Comparison of ENCODE assay signal across 12 mouse cellular contexts in the genomic region with DNA sequence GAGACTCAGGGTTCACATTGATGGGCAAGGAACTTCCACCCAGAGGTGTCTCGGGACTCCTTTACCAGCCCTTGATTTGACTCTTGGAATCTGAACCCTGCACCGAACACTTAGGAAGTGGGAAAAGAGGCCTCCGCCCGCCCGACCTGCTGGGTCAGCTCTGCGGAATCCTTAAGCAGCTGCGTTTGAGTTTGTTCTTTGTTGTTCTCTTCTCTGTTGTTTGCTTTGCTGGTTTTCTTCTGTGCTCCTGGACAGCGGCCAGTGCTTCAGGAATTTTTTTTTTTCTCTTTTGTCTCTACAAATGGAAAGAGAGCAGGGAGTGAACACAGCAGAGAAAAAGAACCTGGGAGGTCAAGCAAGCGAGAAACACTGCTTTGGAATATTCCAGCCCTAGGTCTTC. TPM values are rescaled to one million over a fixed set of nuclear protein-coding genes. Genes with fewer than 3 reads are reported as not detected.
DNase-seq lines count a peak whose midpoint lies in the region; ATAC-seq lines count a peak whose summit lies in the region.
"Had no signal": no experiment of that assay in that cellular context is flagged by ENCODE, and none has a peak within 500 bp of the region (broad histone marks: within the 10 kb centered on the region; RNA-seq: fewer than 3 reads in every experiment).

No protein-coding gene starts in this region.

- H3K4me2 ChIP-seq in heart, embryonic 16.5 days (ENCODE audit: low read depth, low read length): no peak overlapping the region
- no peak overlapping the region for H3K4me2 ChIP-seq in heart, embryonic 11.5 days
- peak overlapping the region; percentile 32; the same call in 1 of the 2 replicates for H3K4me2 ChIP-seq in forebrain, embryonic 12.5 days
- H3K4me2 ChIP-seq in lung, embryonic 16.5 days (ENCODE audit: low read depth, low read length): peak overlapping the region; percentile 10; the same call in 1 of the 2 replicates

- WGBS in heart, embryonic 16.5 days: 48% methylated on average over 9 of the region's 9 CpGs
- 67% methylated on average over 9 of the region's 9 CpGs for WGBS in heart, embryonic 11.5 days (ENCODE audit: insufficient replicate concordance)
- 16% methylated on average over 9 of the region's 9 CpGs for WGBS in forebrain, embryonic 12.5 days
- WGBS in lung, embryonic 16.5 days: 32% methylated on average over 9 of the region's 9 CpGs

- H3K9ac ChIP-seq in heart, embryonic 16.5 days (ENCODE audit: low read length): no peak overlapping the region
- H3K9ac ChIP-seq in heart, embryonic 11.5 days (ENCODE audit: low read depth, low read length): no peak overlapping the region
- H3K9ac ChIP-seq in forebrain, embryonic 12.5 days: no peak overlapping the region
- H3K9ac ChIP-seq in lung, embryonic 16.5 days (ENCODE audit: low read length): no peak overlapping the region

- no peak overlapping the region for H3K4me3 ChIP-seq in heart, embryonic 16.5 days (ENCODE audit: low read length)
- H3K4me3 ChIP-seq in heart, embryonic 11.5 days (ENCODE audit: low read depth, low read length): no peak overlapping the region
- no peak overlapping the region for H3K4me3 ChIP-seq in forebrain, embryonic 12.5 days (replicated peaks)
- H3K4me3 ChIP-seq in lung, embryonic 16.5 days (ENCODE audit: low read length): no peak overlapping the region
- H3K4me3 ChIP-seq: myocyte had no signal

- peak overlapping the region; percentile 17 for H3K27ac ChIP-seq in heart, embryonic 16.5 days (ENCODE audit: low read length)
- H3K27ac ChIP-seq in heart, embryonic 11.5 days (ENCODE audit: low read depth, low read length): no peak overlapping the region; the same call in 1 of the 2 replicates
- H3K27ac ChIP-seq in forebrain, embryonic 12.5 days: peak overlapping the region; percentile 48; the same call in 1 of the 2 replicates
- H3K27ac ChIP-seq in lung, embryonic 16.5 days (ENCODE audit: low read length): 0 out of 2 replicates have a peak overlapping the region, but pooled peaks have one; percentile 19

- no peaks in the 10 kb centered on the region for H3K27me3 ChIP-seq in heart, embryonic 16.5 days (ENCODE audit: control insufficient read depth, insufficient read depth, low read length)
- no peaks in the 10 kb centered on the region for H3K27me3 ChIP-seq in heart, embryonic 11.5 days (ENCODE audit: control insufficient read depth, insufficient read depth, low read length)
- peaks cover 16% of the 10 kb centered on the region; the same call in 1 of the 2 replicates for H3K27me3 ChIP-seq in forebrain, embryonic 12.5 days
- H3K27me3 ChIP-seq in lung, embryonic 16.5 days (ENCODE audit: control insufficient read depth, insufficient read depth, low read depth, low read length): no peaks in the 10 kb centered on the region

- H3K9me3 ChIP-seq in heart, embryonic 16.5 days (replicated peaks; ENCODE audit: control insufficient read depth, low read length): peaks cover 5% of the 10 kb centered on the region; the same call in 1 of the 2 replicates
- peaks cover 6% of the 10 kb centered on the region; the same call in 1 of the 2 replicates for H3K9me3 ChIP-seq in heart, embryonic 11.5 days (replicated peaks; ENCODE audit: control insufficient read depth, low read length)
- peaks cover 6% of the 10 kb centered on the region for H3K9me3 ChIP-seq in forebrain, embryonic 12.5 days
- H3K9me3 ChIP-seq in lung, embryonic 16.5 days (ENCODE audit: control insufficient read depth, low read length): 0 out of 2 replicates have a peak, but pooled peaks cover 3% of the 10 kb centered on the region

- DNase-seq in ES-CJ7 (ENCODE audit: low read depth, low spot score): peak; percentile 17
- DNase-seq in frontal cortex, postnatal 36 days (ENCODE audit: low spot score in 2 of 2): no peak
- no peak for DNase-seq in frontal cortex, postnatal 25 days (ENCODE audit: low spot score in 2 of 2)
- DNase-seq: adrenal gland, adult 2 months had no signal

- no peak for ATAC-seq in heart, embryonic 16.5 days (replicated peaks; ENCODE audit: extremely low read depth, insufficient read depth, low FRiP score)
- ATAC-seq in heart, embryonic 11.5 days (replicated peaks; ENCODE audit: insufficient number of reproducible peaks, low FRiP score, low TSS enrichment): no peak
- peak; percentile 58; the same call in 1 of the 2 replicates for ATAC-seq in forebrain, embryonic 12.5 days (ENCODE audit: low FRiP score)
- ATAC-seq in lung, embryonic 16.5 days (ENCODE audit: low read depth): peak; percentile 62; the same call in 1 of the 2 replicates
- ATAC-seq in granulocyte monocyte progenitor cell, adult 5-6 weeks (replicated peaks; ENCODE audit: poor library complexity, severe bottlenecking): no peak

- no peaks in the 10 kb centered on the region for H3K36me3 ChIP-seq in heart, embryonic 16.5 days (ENCODE audit: control insufficient read depth, insufficient read depth)
- H3K36me3 ChIP-seq in heart, embryonic 11.5 days (ENCODE audit: control insufficient read depth, insufficient read depth, low read length): no peaks in the 10 kb centered on the region
- H3K36me3 ChIP-seq in forebrain, embryonic 12.5 days (replicated peaks): no peaks in the 10 kb centered on the region
- no peaks in the 10 kb centered on the region for H3K36me3 ChIP-seq in lung, embryonic 16.5 days (ENCODE audit: control insufficient read depth, insufficient read depth, low read length)

- H3K4me1 ChIP-seq in heart, embryonic 16.5 days (ENCODE audit: control insufficient read depth, insufficient read depth, low read length): peaks cover 3% of the 10 kb centered on the region; the same call in 1 of the 2 replicates
- no peaks in the 10 kb centered on the region; the same call in 1 of the 2 replicates for H3K4me1 ChIP-seq in heart, embryonic 11.5 days (ENCODE audit: control insufficient read depth, insufficient read depth, low read length)
- peaks cover 21% of the 10 kb centered on the region for H3K4me1 ChIP-seq in forebrain, embryonic 12.5 days
- H3K4me1 ChIP-seq in lung, embryonic 16.5 days (replicated peaks; ENCODE audit: control insufficient read depth, insufficient read depth, low read length): peaks cover 21% of the 10 kb centered on the region

RNA-seq across cellular contexts. Expression of a gene that starts 55.1 kb away (rescaled TPM):
- 2.2 and 2.4 TPM in 2 replicates for polyA plus RNA-seq in heart, embryonic 16.5 days (2015; fragmentation: Nextera tagmentation; extraction: Ambion mirVana)
- polyA plus RNA-seq in heart, embryonic 11.5 days (2014; fragmentation: Nextera tagmentation; extraction: Ambion mirVana): 0.84 and 1.9 TPM in 2 replicates
- polyA plus RNA-seq in forebrain, embryonic 12.5 days (2016; fragmentation: Nextera tagmentation; extraction: Ambion mirVana): not detected in 2 replicates
- 2.6 and 4.1 TPM in 2 replicates for polyA plus RNA-seq in lung, embryonic 16.5 days (2015; fragmentation: Nextera tagmentation; extraction: Ambion mirVana)
- not detected in 2 replicates for total RNA-seq in granulocyte monocyte progenitor cell, adult 5-6 weeks (2014; fragmentation: Nextera tagmentation)
- total RNA-seq in granulocyte monocyte progenitor cell, adult 5-6 weeks (2017): not detected in 2 replicates
- total RNA-seq: left cerebral cortex, postnatal 25 days had no signal
- polyA plus RNA-seq: cortical plate, adult 2 months had no signal

Comparison
In these comparisons a context has a peak if more than half of its experiments do, and no peak if none do; other contexts are left out.
1. ATAC-seq: peak in forebrain, embryonic 12.5 days (single experiment) and lung, embryonic 16.5 days (single experiment); none in heart, embryonic 16.5 days (single experiment), heart, embryonic 11.5 days (single experiment) and granulocyte monocyte progenitor cell, adult 5-6 weeks (single experiment).
2. H3K4me2 ChIP-seq: peak in forebrain, embryonic 12.5 days (single experiment) and lung, embryonic 16.5 days (single experiment); none in heart, embryonic 16.5 days (single experiment) and heart, embryonic 11.5 days (single experiment).